Mouse (Mus musculus) CH12.LX (cell line): ENCODE results near the gene Syt2. TPM values are rescaled to one million over a fixed set of nuclear protein-coding genes. Genes with fewer than 3 reads are reported as not detected.

ENCODE experiments used
- DNase-seq: peaks from one replicate; pipeline ENCODE4 v3.0.0-alpha.2; 2013; ENCODE audit errors: extremely low read depth
- H3K27ac ChIP-seq: 2 replicates; pipeline ENCODE4 v1.5.1; 2012; ENCODE audit warnings: low read depth, mild to moderate bottlenecking, control low read depth, moderate library complexity; ENCODE audit not compliant: insufficient read depth
- H3K27me3 ChIP-seq: replicated peaks from 2 replicates; pipeline ENCODE3; 2012; ENCODE audit warnings: inconsistent platforms
- H3K36me3 ChIP-seq, 2 experiments: replicated peaks in 1 of 2; 2 replicates each; pipeline versions ENCODE3 to v1.6.1; 2012; ENCODE audit warnings: inconsistent platforms in 1 of 2, low read length in 1 of 2, mild to moderate bottlenecking in 1 of 2, mixed read lengths in 1 of 2, moderate library complexity in 1 of 2; ENCODE audit not compliant: control insufficient read depth in 1 of 2, insufficient read depth in 1 of 2
- H3K4me1 ChIP-seq, 2 experiments: 2 replicates each; pipeline ENCODE4 v1.6.1; 2012; ENCODE audit warnings: inconsistent platforms in 1 of 2, moderate library complexity in 1 of 2; ENCODE audit not compliant: insufficient read depth in 2 of 2, control insufficient read depth in 1 of 2
- H3K4me2 ChIP-seq: 2 replicates; pipeline ENCODE4 v1.6.1; 2012; ENCODE audit warnings: low read depth, mild to moderate bottlenecking, control low read depth; ENCODE audit not compliant: poor library complexity, insufficient read depth, severe bottlenecking
- H3K4me3 ChIP-seq, 3 experiments: fragments of 150-350 bp in 1 of 3; sonication (generic) in 1 of 3; replicated peaks in 1 of 3; 2 replicates each; pipeline versions ENCODE3 to v1.5.1; 2011 to 2012; ENCODE audit warnings: low read depth in 2 of 3, low read length in 2 of 3, mild to moderate bottlenecking in 2 of 3, moderate library complexity in 2 of 3, control low read depth in 1 of 3, improper control_type of control experiment in 1 of 3, inconsistent platforms in 1 of 3, mixed read lengths in 1 of 3; ENCODE audit not compliant: poor library complexity in 1 of 3
- H3K79me2 ChIP-seq: replicated peaks from 2 replicates; pipeline ENCODE4 v1.6.1; 2012; ENCODE audit warnings: mild to moderate bottlenecking, moderate library complexity; ENCODE audit not compliant: control insufficient read depth, poor library complexity, insufficient read depth, severe bottlenecking; ENCODE audit errors: extremely low read depth
- H3K9ac ChIP-seq: 2 replicates; pipeline ENCODE4 v1.6.1; 2012; ENCODE audit warnings: low read depth, mild to moderate bottlenecking, control low read depth, moderate library complexity; ENCODE audit not compliant: insufficient read depth
- H3K9me3 ChIP-seq: replicated peaks from 2 replicates; pipeline ENCODE3; 2012; ENCODE audit warnings: low read length, inconsistent platforms, mixed read lengths
- BHLHE40 ChIP-seq: IDR thresholded peaks from 2 replicates; pipeline ENCODE4 v1.6.1; 2011; ENCODE audit warnings: mild to moderate bottlenecking, low read depth, low read length, improper control_type of control experiment
- CHD1 ChIP-seq: IDR thresholded peaks from 2 replicates; pipeline ENCODE4 v1.6.1; 2012; ENCODE audit warnings: low read depth, low read length, improper control_type of control experiment, inconsistent platforms
- E2F4 ChIP-seq: IDR thresholded peaks from 2 replicates; pipeline ENCODE4 v1.6.1; 2011; ENCODE audit warnings: low read depth, low read length, improper control_type of control experiment; ENCODE audit not compliant: insufficient replicate concordance
- EP300 ChIP-seq: IDR thresholded peaks from 2 replicates; pipeline ENCODE4 v1.6.1; 2011; ENCODE audit warnings: low read length, improper control_type of control experiment
- ETS1 ChIP-seq: conservative IDR thresholded peaks from 2 replicates; pipeline ENCODE4 v1.6.1; 2012; ENCODE audit warnings: low read depth, mild to moderate bottlenecking, inconsistent platforms, low read length, improper control_type of control experiment, moderate library complexity
- JUND ChIP-seq: conservative IDR thresholded peaks from 2 replicates; pipeline ENCODE4 v1.6.1; 2011; ENCODE audit warnings: low read depth, low read length, improper control_type of control experiment
- KAT2A ChIP-seq: IDR thresholded peaks from 2 replicates; pipeline ENCODE4 v1.6.1; 2012; ENCODE audit warnings: low read length, improper control_type of control experiment, inconsistent platforms; ENCODE audit not compliant: insufficient replicate concordance
- MAFK ChIP-seq: IDR thresholded peaks from 2 replicates; pipeline ENCODE4 v1.6.1; 2011; ENCODE audit warnings: low read length, improper control_type of control experiment; ENCODE audit not compliant: insufficient replicate concordance
- MAX ChIP-seq: IDR thresholded peaks from 2 replicates; pipeline ENCODE4 v1.6.1; 2011; ENCODE audit warnings: low read length, improper control_type of control experiment
- MAZ ChIP-seq: IDR thresholded peaks from 2 replicates; pipeline ENCODE4 v1.6.1; 2012; ENCODE audit warnings: low read depth, mild to moderate bottlenecking, inconsistent platforms, low read length, improper control_type of control experiment, moderate library complexity
- MXI1 ChIP-seq: IDR thresholded peaks from 2 replicates; pipeline ENCODE4 v1.6.1; 2011; ENCODE audit warnings: mild to moderate bottlenecking, low read depth, low read length, improper control_type of control experiment
- POLR2A ChIP-seq: IDR thresholded peaks from 2 replicates; pipeline ENCODE4 v1.6.1; 2011; ENCODE audit warnings: low read depth, mild to moderate bottlenecking, improper control_type of control experiment, low read length
- RAD21 ChIP-seq: IDR thresholded peaks from 2 replicates; pipeline ENCODE4 v1.6.1; 2011; ENCODE audit warnings: low read depth, mild to moderate bottlenecking, low read length, improper control_type of control experiment, moderate library complexity
- SIN3A ChIP-seq: IDR thresholded peaks from 2 replicates; pipeline ENCODE4 v1.6.1; 2012; ENCODE audit warnings: low read length, improper control_type of control experiment, inconsistent platforms
- TBP ChIP-seq: conservative IDR thresholded peaks from 2 replicates; pipeline ENCODE4 v1.6.1; 2011; ENCODE audit warnings: low read depth, low read length, improper control_type of control experiment
- USF1 ChIP-seq: IDR thresholded peaks from 2 replicates; pipeline ENCODE4 v1.6.1; 2014; ENCODE audit warnings: low read depth, mild to moderate bottlenecking, inconsistent platforms, low read length, improper control_type of control experiment
- dilution Hi-C: fragments of 300-500 bp; cut with MboI; formaldehyde crosslinking; loops from 2 replicates; pipeline ENCODE4 v1.14.3; 2020; ENCODE audit warnings: low sequenced_read_pairs; ENCODE audit not compliant: extremely low pct_unique_long_range_greater_than_20kb, extremely low pct_ligation_motif_present
- in situ Hi-C: fragments of 300-500 bp; cut with MboI; formaldehyde crosslinking; loops from 3 replicates; pipeline ENCODE4 v1.14.3; 2019; ENCODE audit warnings: low sequenced_read_pairs, low pct_ligation_motif_present, low pct_unique_long_range_greater_than_20kb, mixed read lengths
- polyA plus RNA-seq: library from polyadenylated mRNA; unstranded; fragments of >175 nt; gene quantifications from 2 replicates; pipeline ENCODE4 v1.2.1, GENCODE M21; 2012; ENCODE audit warnings: low read depth; ENCODE audit not compliant: insufficient read length
- total RNA-seq, 2 experiments: library from RNA; depleted of rRNA; stranded (reverse); fragments of 300-350 nt in 1 of 2; fragments of >200 nt in 1 of 2; gene quantifications; 2 replicates each; pipeline ENCODE4 v1.2.3; 2012 to 2014

Gene Syt2
- total and polyA plus RNA-seq, 3 experiments = not detected

- Histone ChIP-seq H3K4me1 (no peaks in the 10 kb centered on the region), H3K4me3 (no peak overlapping the region), H3K27ac (no peak overlapping the region), H3K4me2 (no peak overlapping the region), H3K36me3 (peaks cover 0 to 2% of the 10 kb centered on the region in 2 experiments), H3K9me3 (no peaks in the 10 kb centered on the region), H3K9ac (no peak overlapping the region)
- no peak for DNase-seq
- in situ Hi-C loops = no loop called here
- TF ChIP-seq MAZ (no peak), JUND (no peak), TBP (no peak), EP300 (no peak)
- TF ChIP-seq, all 38 proteins: peak for 0
- dilution Hi-C loops = no loop called here
- no peaks in the 10 kb centered on the region for H3K79me2 ChIP-seq
- no peaks in the 10 kb centered on the region for H3K27me3 ChIP-seq
Observed at GRCm38 (mm10) chr1:134796076-134796475, 149.6 kb downstream of the Syt2 start.

DNA sequence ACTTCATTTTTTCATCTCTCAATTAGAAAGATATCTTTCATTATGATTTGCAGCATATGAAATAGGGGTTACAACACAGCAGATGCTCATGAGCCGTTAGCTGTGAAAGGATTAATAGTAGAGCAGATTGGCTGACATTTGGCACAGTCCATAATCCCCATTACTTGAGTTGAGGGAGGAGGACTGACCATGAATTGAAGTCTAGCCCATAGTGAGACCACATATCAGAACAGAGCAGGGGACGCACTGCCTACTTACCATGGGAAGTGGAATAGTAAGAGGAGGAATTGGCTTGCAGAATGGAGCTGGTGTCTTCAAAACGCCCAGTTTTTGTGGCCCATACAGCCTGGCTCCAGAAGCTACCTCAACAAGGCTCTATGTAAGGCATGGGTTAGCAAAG, 150.1 kb downstream of the Syt2 start:
- no peak for DNase-seq
- H3K4me2 ChIP-seq = no peak overlapping the region
- TF ChIP-seq ETS1 = no peak
- TF ChIP-seq POLR2A = no peak
- TF ChIP-seq SIN3A = no peak
- no peak for TF ChIP-seq MXI1
- TF ChIP-seq TBP = no peak
- no peak for TF ChIP-seq EP300
- dilution Hi-C loops (no loop called here), in situ Hi-C loops (no loop called here)
- H3K79me2 ChIP-seq = no peaks in the 10 kb centered on the region
- H3K4me3 ChIP-seq = no peak overlapping the region
- no peaks in the 10 kb centered on the region for H3K27me3 ChIP-seq
- H3K27ac ChIP-seq = no peak overlapping the region
- H3K36me3 ChIP-seq = peaks cover 0 to 2% of the 10 kb centered on the region in 2 experiments
- H3K9me3 ChIP-seq = no peaks in the 10 kb centered on the region
- H3K4me1 ChIP-seq = no peaks in the 10 kb centered on the region
- H3K9ac ChIP-seq = no peak overlapping the region

GRCm38 (mm10) chr1:134801758-134802157, 155.3 kb downstream of the Syt2 start:
- Histone ChIP-seq H3K4me2 (no peak overlapping the region), H3K4me3 (no peak overlapping the region), H3K9ac (no peak overlapping the region)

More at GRCm38 (mm10) chr1:134801758-134802157, 155.3 kb downstream of the Syt2 start:
- TF ChIP-seq SIN3A (no peak), CHD1 (no peak), KAT2A (no peak), POLR2A (no peak), E2F4 (no peak), BHLHE40 (no peak), RAD21 (no peak), MAX (no peak), MAFK (no peak), MXI1 (no peak), USF1 (no peak), EP300 (no peak)
- TF ChIP-seq, all 38 proteins: peak for 0
- in situ Hi-C loops = no loop called here
- H3K27ac ChIP-seq = no peak overlapping the region
- no peaks in the 10 kb centered on the region for H3K27me3 ChIP-seq
- DNase-seq = no peak
- H3K9me3 ChIP-seq = no peaks in the 10 kb centered on the region
- no peaks in the 10 kb centered on the region for H3K79me2 ChIP-seq
- peaks cover 0 to 6% of the 10 kb centered on the region in 2 experiments; a peak in 2 of 4 replicates for H3K4me1 ChIP-seq
- dilution Hi-C loops = no loop called here
- H3K36me3 ChIP-seq = peaks cover 0 to 2% of the 10 kb centered on the region in 2 experiments
